Mouse (Mus musculus) cerebellum, adult (tissue): ENCODE measurements at regions not wholly inside any gene's neighbourhood (a gene's known extent, or its start where the extent isn't known, plus 50 kb on each side); places are given as distances from the start of the nearest gene placed in this dataset.

ENCODE experiments used
- ATAC-seq: cut with Nextera tagmentation; 2 replicates; pipeline ENCODE4 v1.9.2; 2017; ENCODE audit warnings: mild to moderate bottlenecking, moderate library complexity, mixed read lengths; ENCODE audit not compliant: insufficient number of reproducible peaks, low FRiP score, low TSS enrichment

DNA sequence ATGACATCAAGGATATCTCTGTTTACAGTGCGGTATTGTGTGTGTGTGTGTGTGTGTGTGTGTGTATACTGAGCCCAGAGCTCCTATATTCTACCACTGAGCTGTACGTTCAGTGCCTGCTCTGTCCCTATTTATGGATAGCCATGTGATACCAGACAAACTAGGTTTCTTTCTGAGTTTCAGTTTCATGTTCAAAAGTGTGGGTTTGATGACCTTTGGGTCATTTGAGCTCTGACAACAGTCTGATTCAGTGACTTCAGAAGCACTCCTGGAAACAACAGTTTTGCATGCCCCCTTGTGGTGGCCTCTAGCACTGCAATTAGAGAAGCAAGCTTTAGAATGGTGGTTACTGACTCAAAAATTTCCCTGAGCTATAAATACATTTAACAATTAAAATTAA is 50.9 kb upstream of the Tent2 start:
- peak; percentile 49 for ATAC-seq

GRCm38 (mm10) chr13:93248711-93249110 is 50.7 kb upstream of the Homer1 start:
- ATAC-seq = no peak
